Mouse (Mus musculus) lung, embryonic 14.5 days (tissue): ENCODE data around the gene Nabp1. TPM values are rescaled to one million over a fixed set of nuclear protein-coding genes. Genes with fewer than 3 reads are reported as not detected.
A peak's percentile ranks its signal among the peaks of the same experiment; 100 is the strongest.

Experiments used
- ATAC-seq: fragments of 200-750 bp; cut with Nextera tagmentation; 2 replicates; pipeline ENCODE4 v1.8.0; 2017; ENCODE audit warnings: mild to moderate bottlenecking, moderate TSS enrichment, moderate library complexity; ENCODE audit not compliant: insufficient read depth
- DNase-seq: peaks from one replicate; pipeline ENCODE4 v3.0.0-alpha.2; 2015
- H3K27ac ChIP-seq: fragments of 300-500 bp; sonication (generic); 2 replicates; pipeline ENCODE4 v1.5.1; 2014; ENCODE audit warnings: low read depth, mild to moderate bottlenecking, moderate library complexity
- H3K27me3 ChIP-seq: fragments of 300-500 bp; sonication (generic); 2 replicates; pipeline ENCODE4 v1.6.1; 2014; ENCODE audit warnings: low read length, control low read depth; ENCODE audit not compliant: insufficient read depth
- H3K36me3 ChIP-seq: fragments of 300-500 bp; sonication (generic); 2 replicates; pipeline ENCODE4 v1.6.1; 2014; ENCODE audit warnings: control low read depth; ENCODE audit not compliant: insufficient read depth
- H3K4me1 ChIP-seq: fragments of 300-500 bp; sonication (generic); 2 replicates; pipeline ENCODE4 v1.6.1; 2014; ENCODE audit warnings: antibody characterized with exemption, control low read depth; ENCODE audit not compliant: insufficient read depth
- H3K4me2 ChIP-seq: fragments of 300-500 bp; sonication (generic); 2 replicates; pipeline ENCODE4 v1.6.1; 2014; ENCODE audit warnings: mild to moderate bottlenecking
- H3K4me3 ChIP-seq: fragments of 300-500 bp; sonication (generic); 2 replicates; pipeline ENCODE4 v1.5.1; 2014; ENCODE audit warnings: low read depth, low read length
- H3K9ac ChIP-seq: fragments of 300-500 bp; sonication (generic); 2 replicates; pipeline ENCODE4 v1.6.1; 2014
- H3K9me3 ChIP-seq: fragments of 300-500 bp; sonication (generic); 2 replicates; pipeline ENCODE4 v1.6.1; 2016; ENCODE audit warnings: low read depth, low read length, control low read depth
- CTCF ChIP-seq: IDR thresholded peaks from 2 replicates; pipeline ENCODE4 v1.5.1; 2016; ENCODE audit warnings: antibody characterized with exemption, low read depth
- WGBS: fragments of 180-500 bp; shearing (Covaris S2); extraction: QIAGEN DNeasy Blood & Tissue Kit; methylation state at CpG from one replicate; pipeline ENCODE4 v1.1.7; 2014; 5-methylcytosine and 5-hydroxymethylcytosine counted together
- polyA plus RNA-seq: library from polyadenylated mRNA; unstranded; fragments of >200 nt; fragmentation: Nextera tagmentation; extraction: Ambion mirVana; gene quantifications from 2 replicates; pipeline ENCODE4 v1.2.1, GENCODE M21; 2014

The Nabp1 gene
- polyA plus RNA-seq, 1 experiment from 2014 or later, result 5.6 TPM

GRCm38 (mm10) chr1:51514379-51514778, 36.2 kb upstream of the Nabp1 start:
- ATAC-seq, result peak; percentile 48; the same call in 1 of the 2 replicates

GRCm38 (mm10) chr1:51513059-51513713, 35.0 kb upstream of the Nabp1 start:
- TF ChIP-seq CTCF, result no peak
- 87% methylated on average over 7 of the region's 7 CpGs for WGBS
- Histone ChIP-seq H3K27me3 (no peaks in the 10 kb centered on the region), H3K9ac (no peak overlapping the region), H3K9me3 (no peaks in the 10 kb centered on the region), H3K4me2 (no peak overlapping the region), H3K27ac (no peak overlapping the region), H3K4me3 (no peak overlapping the region), H3K36me3 (no peaks in the 10 kb centered on the region), H3K4me1 (peaks cover 4% of the 10 kb centered on the region; the same call in 1 of the 2 replicates)
- ATAC-seq, result no peak
- DNase-seq, result no peak

More at GRCm38 (mm10) chr1:51514379-51514778, 36.2 kb upstream of the Nabp1 start:
- Histone ChIP-seq H3K9ac (no peak overlapping the region), H3K9me3 (no peaks in the 10 kb centered on the region), H3K27ac (no peak overlapping the region), H3K4me3 (no peak overlapping the region), H3K4me1 (peaks cover 4% of the 10 kb centered on the region; the same call in 1 of the 2 replicates), H3K36me3 (no peaks in the 10 kb centered on the region), H3K4me2 (no peak overlapping the region), H3K27me3 (no peaks in the 10 kb centered on the region)
- WGBS, result 50% methylated on average over 2 of the region's 2 CpGs
- DNase-seq, result peak; percentile 28
- no peak for TF ChIP-seq CTCF

GRCm38 (mm10) chr1:51512326-51512725, 34.1 kb upstream of the Nabp1 start:
- whole genome bisulfite sequencing, result 78% methylated on average over 2 of the region's 2 CpGs
- H3K9me3 ChIP-seq, result no peaks in the 10 kb centered on the region
- DNase-seq (no peak), ATAC-seq (no peak)
- no peak overlapping the region for H3K4me2 ChIP-seq
- no peak overlapping the region for H3K9ac ChIP-seq
- no peaks in the 10 kb centered on the region for H3K27me3 ChIP-seq
- TF ChIP-seq CTCF, result no peak
- no peak overlapping the region for H3K27ac ChIP-seq
- no peaks in the 10 kb centered on the region for H3K36me3 ChIP-seq
- peaks cover 4% of the 10 kb centered on the region; the same call in 1 of the 2 replicates for H3K4me1 ChIP-seq
- H3K4me3 ChIP-seq, result no peak overlapping the region

GRCm38 (mm10) chr1:51509776-51510175, 31.6 kb upstream of the Nabp1 start:
- Histone ChIP-seq H3K4me1 (no peaks in the 10 kb centered on the region), H3K4me2 (no peak overlapping the region), H3K9me3 (no peaks in the 10 kb centered on the region), H3K36me3 (no peaks in the 10 kb centered on the region), H3K27ac (peak overlapping the region; percentile 46), H3K27me3 (no peaks in the 10 kb centered on the region), H3K4me3 (no peak overlapping the region), H3K9ac (no peak overlapping the region)
- WGBS, result 52% methylated on average over 8 of the region's 8 CpGs
- no peak for DNase-seq
- TF ChIP-seq CTCF, result no peak
- no peak for ATAC-seq

- peak; percentile 89 for ATAC-seq
- 17% methylated on average over 7 of the region's 7 CpGs for WGBS
- Histone ChIP-seq H3K36me3 (no peaks in the 10 kb centered on the region), H3K4me3 (no peak overlapping the region), H3K4me1 (no peaks in the 10 kb centered on the region), H3K4me2 (no peak overlapping the region), H3K27me3 (no peaks in the 10 kb centered on the region), H3K27ac (peak overlapping the region; percentile 32), H3K9ac (no peak overlapping the region), H3K9me3 (no peaks in the 10 kb centered on the region)
- no peak for TF ChIP-seq CTCF
- peak; percentile 57 for DNase-seq
These were observed 30.9 kb upstream of the Nabp1 start for GRCm38 (mm10) chr1:51509083-51509482.

GRCm38 (mm10) chr1:51508543-51508942, 30.3 kb upstream of the Nabp1 start:
- TF ChIP-seq CTCF, result no peak
- H3K9me3 ChIP-seq, result no peaks in the 10 kb centered on the region
- no peaks in the 10 kb centered on the region for H3K36me3 ChIP-seq
- WGBS, result 62% methylated on average over 3 of the region's 3 CpGs
- no peak for ATAC-seq
- H3K4me2 ChIP-seq, result no peak overlapping the region
- peak overlapping the region; percentile 32 for H3K27ac ChIP-seq
- no peak overlapping the region for H3K4me3 ChIP-seq
- no peak overlapping the region for H3K9ac ChIP-seq
- H3K27me3 ChIP-seq, result no peaks in the 10 kb centered on the region
- no peak for DNase-seq
- no peaks in the 10 kb centered on the region for H3K4me1 ChIP-seq

GRCm38 (mm10) chr1:51507436-51507835, 29.2 kb upstream of the Nabp1 start:
- no peak overlapping the region for H3K4me2 ChIP-seq
- H3K4me1 ChIP-seq, result no peaks in the 10 kb centered on the region
- no peak overlapping the region for H3K27ac ChIP-seq
- no peaks in the 10 kb centered on the region for H3K36me3 ChIP-seq
- no peak overlapping the region for H3K4me3 ChIP-seq
- no peak for TF ChIP-seq CTCF
- no peaks in the 10 kb centered on the region for H3K9me3 ChIP-seq
- DNase-seq (no peak), ATAC-seq (no peak)
- H3K9ac ChIP-seq, result no peak overlapping the region
- no peaks in the 10 kb centered on the region for H3K27me3 ChIP-seq
- 77% methylated on average over 5 of the region's 5 CpGs for WGBS
